Mouse (Mus musculus) heart, adult 2 months (tissue): Measurements from ENCODE around the gene Hadh.

ENCODE experiments used
- CTCF ChIP-seq: fragments of 200-600 bp; IDR thresholded peaks from 2 replicates; pipeline ENCODE4 v1.8.1; 2022; ENCODE audit warnings: antibody characterized with exemption, mild to moderate bottlenecking, moderate library complexity
- EP300 ChIP-seq: fragments of 200-500 bp; IDR thresholded peaks from 2 replicates; pipeline ENCODE4 v1.6.1; 2011; ENCODE audit warnings: low read depth, low read length, control low read depth; ENCODE audit not compliant: insufficient read depth
- POLR2A ChIP-seq: fragments of 200-500 bp; IDR thresholded peaks from 2 replicates; pipeline ENCODE4 v1.6.1; 2011; ENCODE audit warnings: mild to moderate bottlenecking, low read depth, low read length, control low read depth; ENCODE audit not compliant: insufficient read depth

- TF ChIP-seq POLR2A (no peak), EP300 (no peak), CTCF (no peak)
Observed at GRCm38 (mm10) chr3:131196050-131196449, 75.9 kb downstream of the Hadh start.
